Mouse (Mus musculus): ENCODE measurements around the gene Pappa.

Gene Pappa

DNA sequence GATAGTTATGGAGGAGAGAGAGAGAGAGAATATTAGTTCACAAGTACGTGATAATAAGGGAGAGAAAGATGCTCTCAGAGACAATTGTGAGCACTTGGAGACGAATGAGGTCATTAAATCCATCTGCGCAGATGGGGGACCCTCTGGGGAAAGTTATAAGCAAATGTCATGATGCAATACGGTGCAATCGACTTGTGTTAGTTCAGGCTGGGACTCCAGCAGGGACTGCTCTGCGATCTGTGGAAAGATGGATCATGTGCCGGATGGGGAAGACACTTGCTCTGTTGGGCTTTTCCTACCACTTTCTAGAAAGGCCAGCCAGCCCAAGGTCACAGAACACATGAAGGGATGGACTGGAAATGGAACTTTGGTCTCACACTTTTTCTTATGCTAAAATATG lies 226.5 kb downstream of the Pappa start:
- no peak for DNase-seq

DNA sequence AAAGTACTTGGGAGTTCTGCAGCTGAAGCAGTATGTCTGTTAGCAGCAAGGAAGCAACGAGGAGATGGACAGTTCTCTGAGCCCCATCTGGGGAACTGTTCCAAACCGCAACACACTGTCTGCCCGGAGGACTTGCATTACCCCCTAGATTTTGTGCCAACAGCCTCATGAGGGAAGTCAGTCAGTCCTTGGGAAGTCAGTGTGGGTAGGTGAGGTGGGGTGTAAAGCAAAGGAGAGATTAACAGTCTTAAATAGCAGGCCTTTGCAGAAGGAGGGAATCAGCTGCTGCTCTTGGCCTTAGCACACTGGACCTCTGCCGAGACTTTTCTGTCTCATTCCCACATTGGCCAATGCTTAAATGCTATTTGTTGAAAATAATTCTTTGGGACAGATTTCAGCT lies 230.6 kb downstream of the Pappa start:
- DNase-seq, result no peak

DNA sequence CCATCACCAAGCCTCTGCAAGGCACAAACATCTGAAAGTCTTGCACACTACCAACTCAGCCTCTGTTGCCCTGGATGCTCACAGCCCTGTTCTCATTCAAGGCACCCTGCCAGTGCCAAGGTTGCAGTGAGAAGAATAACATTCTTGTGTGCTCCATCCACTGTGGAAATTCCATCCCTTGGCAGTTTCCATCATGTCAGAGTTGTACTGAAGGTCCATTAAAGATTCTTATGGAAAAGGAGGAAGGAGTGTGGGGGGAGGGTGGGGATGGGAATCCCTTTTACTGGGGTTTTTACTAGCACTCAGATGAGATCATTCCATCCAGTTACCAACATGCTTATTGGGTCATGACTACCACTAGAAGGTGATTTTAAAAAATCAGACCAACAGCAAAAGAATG lies 243.2 kb downstream of the Pappa start:
- no peak for DNase-seq

DNA sequence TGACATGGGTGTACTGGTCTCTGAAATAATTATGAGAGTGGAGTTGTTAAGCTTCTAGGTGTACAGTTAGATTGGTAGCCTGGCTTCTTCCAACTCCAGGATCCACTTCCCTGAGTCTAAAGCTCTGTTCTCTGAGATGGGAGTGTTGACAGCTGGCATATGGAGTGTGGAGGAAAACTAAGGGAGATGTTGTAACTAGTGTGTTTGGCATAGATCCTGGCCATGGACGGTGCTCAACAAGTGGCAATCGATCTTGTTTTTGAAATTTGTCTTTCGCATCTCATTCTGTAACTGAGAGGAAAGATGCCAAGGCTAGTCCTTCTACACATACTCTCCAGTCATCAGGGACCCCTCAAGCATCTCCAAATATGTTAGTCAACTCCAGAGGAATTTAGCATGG lies 248.8 kb downstream of the Pappa start:
- DNase-seq, result no peak

DNA sequence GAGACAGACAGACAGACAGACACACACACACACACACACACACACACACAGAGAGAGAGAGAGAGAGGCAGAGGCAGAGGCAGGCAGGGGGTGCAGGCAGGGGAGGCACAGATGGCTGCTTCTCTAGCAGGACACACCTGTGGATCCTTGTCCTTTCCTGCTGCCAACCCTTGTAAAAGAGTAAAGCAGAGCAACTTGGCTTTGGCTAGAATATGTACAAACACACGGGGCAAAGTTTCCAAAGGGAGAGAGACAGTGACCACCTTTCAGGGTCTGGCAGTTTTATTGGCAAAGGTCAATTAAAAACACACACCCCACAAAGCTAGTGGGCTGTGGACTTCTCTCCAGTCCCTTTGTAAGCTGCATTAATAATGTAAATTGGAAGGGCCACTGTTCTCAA lies 249.9 kb downstream of the Pappa start:
- DNase-seq, result no peak

DNA sequence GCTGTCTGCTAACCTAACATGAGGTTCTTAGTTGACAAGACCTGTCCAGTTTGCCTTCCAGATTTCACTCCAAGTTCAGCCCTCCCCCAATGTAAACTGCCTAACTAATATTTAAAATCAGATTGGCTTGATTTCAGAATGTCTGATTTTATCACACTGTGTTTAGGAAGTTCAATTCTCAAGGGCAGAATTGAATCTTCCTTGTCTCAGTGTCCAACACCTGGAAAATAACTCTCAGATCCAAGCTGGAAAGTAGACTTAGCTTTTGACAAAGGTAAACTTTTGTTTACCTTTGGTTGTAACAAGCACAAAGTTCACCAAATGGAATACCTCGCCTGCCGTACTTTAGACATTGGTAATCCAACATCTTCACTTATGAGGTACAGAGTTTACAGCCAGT lies 252.6 kb downstream of the Pappa start:
- DNase-seq, result no peak

DNA sequence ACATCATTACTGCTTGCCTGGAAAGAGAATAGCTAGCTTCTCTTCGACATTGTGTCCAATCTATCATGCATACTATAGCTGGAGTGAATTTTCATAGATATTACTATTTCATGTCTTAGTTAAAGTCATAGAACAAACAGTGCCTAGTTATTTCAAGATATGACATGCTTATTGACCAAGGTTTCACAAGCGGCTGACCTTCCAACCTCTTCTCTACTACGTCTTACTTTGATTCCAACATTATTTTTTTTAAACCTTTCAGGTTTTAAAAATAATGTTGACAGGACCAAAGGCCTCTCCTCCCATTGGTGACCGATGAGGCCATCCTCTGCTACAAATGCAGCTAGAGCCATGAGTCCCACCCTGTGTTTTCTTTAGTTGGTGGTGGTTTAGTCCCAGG lies 255.5 kb downstream of the Pappa start:
- DNase-seq, result no peak

DNA sequence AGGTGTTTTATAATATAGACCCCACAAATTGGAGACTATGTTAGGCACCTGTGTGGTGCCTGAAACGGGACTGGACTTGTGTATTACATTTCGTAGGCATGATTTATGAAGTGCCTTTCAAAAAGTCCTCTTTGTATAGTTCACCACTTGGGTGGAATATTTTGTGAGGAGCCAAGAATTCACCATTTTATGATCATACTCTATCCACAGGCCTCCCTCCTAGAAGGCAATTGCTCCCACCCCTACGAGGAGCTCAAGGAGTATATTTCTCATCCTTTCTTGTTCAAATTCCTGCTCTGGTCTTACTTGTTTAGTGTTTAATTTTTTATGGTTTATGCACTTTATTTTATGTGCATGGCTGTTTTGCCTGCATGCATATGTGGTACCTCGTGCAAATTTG lies 259.1 kb downstream of the Pappa start:
- DNase-seq, result no peak

DNA sequence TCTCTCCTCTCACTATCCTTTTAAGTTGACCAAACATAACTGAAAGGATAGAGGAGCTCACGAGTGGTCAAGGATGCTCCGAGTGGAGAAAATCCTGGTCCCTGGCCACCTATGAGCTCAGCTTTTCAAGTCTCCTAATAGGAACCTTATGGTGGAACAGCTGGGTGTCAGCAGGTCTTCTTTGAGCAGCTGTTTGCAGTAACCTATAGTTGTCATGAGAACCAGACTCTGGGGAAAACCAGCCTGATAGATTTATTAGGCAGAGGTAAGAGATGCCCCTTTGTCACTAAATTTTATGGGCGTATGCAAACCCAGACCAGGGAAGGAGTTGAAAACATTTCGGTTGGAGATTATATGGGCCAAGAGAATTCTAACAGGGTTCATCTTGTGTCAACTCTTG lies 267.0 kb downstream of the Pappa start:
- peak; percentile 64 for DNase-seq

DNA sequence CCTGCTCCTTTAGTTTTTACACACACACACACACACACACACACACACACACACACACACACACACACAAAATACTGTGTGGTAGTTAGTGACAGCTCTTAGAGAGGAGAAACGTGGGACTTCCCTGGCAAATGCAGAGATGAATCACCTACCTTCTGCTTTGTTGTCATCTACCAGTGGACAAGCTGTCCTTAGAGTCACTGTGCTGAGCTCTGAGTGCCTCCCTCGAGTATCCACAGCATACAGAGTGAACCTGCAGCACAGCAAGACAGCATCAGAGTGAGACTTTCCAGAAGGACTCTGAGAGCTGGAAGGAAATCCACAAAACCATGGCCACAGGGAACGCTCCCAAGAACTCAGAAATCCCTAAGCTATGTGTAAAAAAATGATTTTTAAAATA lies 272.8 kb downstream of the Pappa start:
- DNase-seq, result no peak

DNA sequence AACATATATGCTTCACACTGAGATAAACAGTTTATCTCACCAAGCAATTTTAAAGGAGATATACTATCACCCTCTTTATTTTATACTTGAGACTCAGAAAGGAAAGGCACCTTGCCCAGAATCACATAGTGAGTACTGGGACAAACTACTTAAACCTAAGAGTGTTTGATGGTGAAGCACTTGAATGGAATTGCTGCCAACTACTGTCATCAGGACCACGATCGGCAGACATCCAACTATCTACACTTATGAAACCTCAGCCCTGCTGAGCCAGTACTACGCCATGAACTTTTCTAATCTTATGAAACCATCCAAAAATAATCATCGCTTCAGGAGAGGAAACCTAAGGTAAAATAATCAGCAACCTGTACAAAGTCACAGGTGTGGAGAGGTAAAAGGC lies 275.5 kb downstream of the Pappa start:
- DNase-seq, result no peak

DNA sequence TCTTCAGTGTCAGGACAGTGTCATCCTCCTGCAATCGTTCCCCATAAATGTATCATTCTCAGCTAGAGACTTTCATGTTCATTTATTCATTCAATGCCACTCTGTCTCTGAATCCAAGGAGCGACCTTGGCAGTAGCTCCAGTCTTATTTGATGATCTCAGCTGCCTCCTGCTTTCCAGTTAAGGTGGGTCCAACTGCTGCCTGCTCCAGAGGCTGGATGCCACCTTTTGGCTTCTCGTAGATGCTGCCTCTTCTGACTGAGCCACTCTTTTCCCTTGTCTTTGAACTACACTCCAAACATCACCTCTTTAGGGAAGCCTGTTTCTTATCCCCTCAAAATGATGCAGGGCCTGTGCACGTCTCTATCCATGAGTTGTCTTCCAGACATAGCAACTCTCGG lies 278.3 kb downstream of the Pappa start:
- DNase-seq, result no peak

DNA sequence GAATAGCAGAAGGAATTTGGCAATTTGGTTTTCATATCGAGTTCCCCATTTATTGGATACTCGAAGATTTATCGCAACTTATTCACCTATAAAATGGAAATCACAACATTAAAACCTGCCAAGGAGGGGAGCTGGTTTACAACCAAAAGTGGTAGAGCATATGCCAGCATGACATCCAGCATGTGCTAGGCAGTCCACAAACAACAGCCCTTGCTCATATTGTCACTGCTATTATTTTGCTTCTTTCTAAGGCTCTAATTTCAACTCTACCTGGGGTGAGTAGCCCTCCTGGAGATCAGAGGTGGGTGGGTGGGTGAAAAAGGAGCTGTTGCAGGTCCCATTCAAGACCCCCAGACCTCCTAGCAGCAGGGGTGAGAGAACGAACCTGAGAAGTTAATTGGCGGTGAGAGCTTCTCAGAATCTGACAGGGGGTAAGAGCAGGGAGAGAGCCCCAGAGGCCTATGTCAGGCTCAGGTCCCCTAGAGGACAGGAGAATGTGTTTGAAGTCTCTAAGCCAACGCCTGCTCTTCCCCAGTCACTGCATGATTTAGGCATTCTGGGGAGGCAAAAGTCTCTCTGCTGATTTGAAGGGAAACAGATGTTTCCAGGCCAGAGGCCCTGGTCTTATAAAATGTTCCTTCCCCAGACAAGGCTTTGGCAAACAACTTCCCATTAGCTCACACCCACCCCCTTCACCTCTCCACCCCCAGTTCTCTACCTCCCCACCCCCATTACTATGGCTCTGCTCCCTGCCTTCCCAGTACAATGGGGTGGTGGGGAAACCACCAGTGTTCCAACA lies 279.1 kb downstream of the Pappa start:
- DNase-seq, result peak; percentile 60
